Mouse (Mus musculus): ENCODE measurements around the gene Slc7a7.

The Slc7a7 gene

GRCm38 (mm10) chr14:54417623-54418081 lies at the start of gene Slc7a7:
TSS of gene Slc7a7 (minus strand) at chr14:54417780.
- DNase-seq (ENCODE audit: low spot score in 2 of 2), result peak; percentile 28 to 41

- DNase-seq (ENCODE audit: low spot score in 2 of 2), result peak; percentile 77 to 80
Measured at GRCm38 (mm10) chr14:54464293-54465005, 46.9 kb upstream of the Slc7a7 start.

- peak; percentile 88 to 91 for DNase-seq (ENCODE audit: low spot score in 2 of 2)
Measured at GRCm38 (mm10) chr14:54463959-54464292, 46.3 kb upstream of the Slc7a7 start, which contains the start of gene Lrp10. TSS of gene Lrp10 (plus strand) at chr14:54464137.

GRCm38 (mm10) chr14:54463108-54463958 lies 45.8 kb upstream of the Slc7a7 start:
- DNase-seq (ENCODE audit: low spot score in 2 of 2), result no peak

GRCm38 (mm10) chr14:54462146-54462545 lies 44.6 kb upstream of the Slc7a7 start:
- no peak for DNase-seq (ENCODE audit: low spot score in 2 of 2)

- DNase-seq (ENCODE audit: low spot score in 2 of 2), result no peak
Measured at GRCm38 (mm10) chr14:54457907-54458569, 40.5 kb upstream of the Slc7a7 start.

GRCm38 (mm10) chr14:54454669-54455528 lies 37.3 kb upstream of the Slc7a7 start:
- DNase-seq (ENCODE audit: low spot score in 2 of 2), result no peak

- no peak for DNase-seq (ENCODE audit: low spot score in 2 of 2)
Measured at GRCm38 (mm10) chr14:54453566-54453965, 36.0 kb upstream of the Slc7a7 start.

GRCm38 (mm10) chr14:54445476-54445875 lies 27.9 kb upstream of the Slc7a7 start:
- no peak for DNase-seq (ENCODE audit: low spot score in 2 of 2)

GRCm38 (mm10) chr14:54443712-54444618 lies 26.4 kb upstream of the Slc7a7 start:
- DNase-seq (ENCODE audit: low spot score in 2 of 2), result no peak

- DNase-seq (ENCODE audit: low spot score in 2 of 2), result no peak
Measured at GRCm38 (mm10) chr14:54443196-54443595, 25.6 kb upstream of the Slc7a7 start.

GRCm38 (mm10) chr14:54442548-54442947 lies 25.0 kb upstream of the Slc7a7 start:
- DNase-seq (ENCODE audit: low spot score in 2 of 2), result no peak

GRCm38 (mm10) chr14:54441365-54441764 lies 23.8 kb upstream of the Slc7a7 start:
- no peak for DNase-seq (ENCODE audit: low spot score in 2 of 2)

- DNase-seq (ENCODE audit: low spot score in 2 of 2), result no peak
Measured at GRCm38 (mm10) chr14:54440538-54440937, 23.0 kb upstream of the Slc7a7 start.

- DNase-seq (ENCODE audit: low spot score in 2 of 2), result no peak
Measured at GRCm38 (mm10) chr14:54439610-54440009, 22.0 kb upstream of the Slc7a7 start.

- no peak for DNase-seq (ENCODE audit: low spot score in 2 of 2)
Measured at GRCm38 (mm10) chr14:54439155-54439554, 21.6 kb upstream of the Slc7a7 start.

- DNase-seq (ENCODE audit: low spot score in 2 of 2), result no peak
Measured at GRCm38 (mm10) chr14:54435194-54435918, 17.8 kb upstream of the Slc7a7 start.

- no peak for DNase-seq (ENCODE audit: low spot score in 2 of 2)
Measured at GRCm38 (mm10) chr14:54433941-54434531, 16.5 kb upstream of the Slc7a7 start.

All from natural killer cell, adult 2 months (primary cell).